13 mouse cellular contexts compared by ENCODE assay signal in the genomic region with DNA sequence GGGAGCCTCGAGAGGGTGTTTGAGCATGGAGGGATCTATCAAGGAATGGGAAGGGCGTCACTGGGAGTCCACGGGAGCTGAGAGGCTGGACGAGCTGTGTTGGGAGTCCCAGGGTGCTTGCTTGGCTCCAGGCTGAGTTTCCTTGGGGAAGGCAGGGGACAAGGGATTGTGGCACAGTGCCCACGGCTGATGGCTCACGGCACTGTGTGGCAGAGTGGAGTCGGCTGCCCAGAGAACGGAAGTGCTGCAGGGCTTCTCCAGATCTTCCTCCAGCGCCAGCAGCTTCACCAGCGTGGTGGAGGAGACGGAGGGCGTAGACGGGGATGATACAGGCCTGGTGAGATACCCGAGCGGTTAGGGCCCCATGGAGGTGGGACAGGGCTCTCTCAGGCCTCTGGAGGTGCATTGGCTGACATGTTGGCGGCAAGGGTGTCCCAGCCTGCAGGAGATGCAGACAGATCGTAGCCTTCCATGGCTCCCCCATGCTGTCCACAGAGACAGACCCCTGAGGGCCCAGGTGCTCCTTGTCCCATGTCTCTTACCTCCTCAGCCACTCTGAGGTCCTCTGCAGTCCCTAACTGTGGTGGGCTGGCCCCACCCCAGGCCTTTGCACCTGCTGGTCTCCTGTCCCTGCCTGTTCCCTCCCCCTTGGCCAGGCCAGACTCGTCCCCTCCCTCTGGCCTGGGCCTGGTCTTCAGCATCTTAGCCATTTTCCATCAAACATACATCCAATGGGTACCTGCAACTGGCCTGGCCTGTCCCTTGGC.
A peak's percentile ranks its signal among the peaks of the same experiment; 100 is the strongest.
DNase-seq lines count a peak whose midpoint lies in the region; ATAC-seq and TF ChIP-seq lines count a peak whose summit lies in the region.
"Had no signal": no experiment of that assay in that cellular context is flagged by ENCODE, and none has a peak within 500 bp of the region (broad histone marks: within the 10 kb centered on the region; RNA-seq: fewer than 3 reads in every experiment).

No protein-coding gene starts in this region.

- whole genome bisulfite sequencing in limb, embryonic 13.5 days, result 78% methylated on average over 18 of the region's 18 CpGs
- 79% methylated on average over 18 of the region's 18 CpGs for WGBS in lung, postnatal 0 days

- ATAC-seq in limb, embryonic 13.5 days (ENCODE audit: low FRiP score, low read depth), result 0 out of 2 replicates have a peak, but pooled peaks have one; percentile 12
- no peak for ATAC-seq in lung, postnatal 0 days
- ATAC-seq: inflammation-experienced regulatory T-cells, adult 6 months had no signal

- TF ChIP-seq EP300 in lung, postnatal 0 days (IDR thresholded peaks at IDR 0.05), result no peak

- no peak overlapping the region for H3K27ac ChIP-seq in testis, adult 2 months (ENCODE audit: control insufficient read depth, insufficient read depth, low read depth, low read length)
- H3K27ac ChIP-seq in limb, embryonic 13.5 days, result no peak overlapping the region
- no peak overlapping the region for H3K27ac ChIP-seq in lung, postnatal 0 days (ENCODE audit: low read length)
- H3K27ac ChIP-seq: embryonic facial prominence, embryonic 15.5 days; heart, adult 2 months had no signal

- peak; percentile 61 for DNase-seq in cerebellum, adult 11 months
- DNase-seq in cerebellum, postnatal 4 days (ENCODE audit: low spot score in 2 of 2), result no peak
- DNase-seq in testis, postnatal 10 days (ENCODE audit: low spot score), result no peak
- DNase-seq in kidney, postnatal 14 days, result no peak
- no peak for DNase-seq in lung, postnatal 0 days (ENCODE audit: low spot score)
- no peak for DNase-seq in gastrocnemius, postnatal 10 days
- DNase-seq: heart, adult 2 months; layer of hippocampus, postnatal 36 days; lung, postnatal 14 days had no signal

- peak overlapping the region; percentile 53 for H3K4me3 ChIP-seq in testis, adult 2 months (ENCODE audit: control insufficient read depth, low read depth, low read length)
- H3K4me3 ChIP-seq in limb, embryonic 13.5 days, result no peak overlapping the region
- H3K4me3 ChIP-seq in lung, postnatal 0 days (ENCODE audit: low read depth, low read length), result no peak overlapping the region
- H3K4me3 ChIP-seq: embryonic facial prominence, embryonic 15.5 days; heart, adult 2 months had no signal

- peak overlapping the region; percentile 50 for H3K4me2 ChIP-seq in limb, embryonic 13.5 days (replicated peaks)
- H3K4me2 ChIP-seq in lung, postnatal 0 days (replicated peaks; ENCODE audit: low read depth, low read length), result no peak overlapping the region

- H3K36me3 ChIP-seq in testis, adult 2 months (ENCODE audit: control insufficient read depth, insufficient read depth, low read length), result no peaks in the 10 kb centered on the region
- no peaks in the 10 kb centered on the region for H3K36me3 ChIP-seq in limb, embryonic 13.5 days
- H3K36me3 ChIP-seq in lung, postnatal 0 days (ENCODE audit: insufficient read depth, low read length), result no peaks in the 10 kb centered on the region
- H3K36me3 ChIP-seq: embryonic facial prominence, embryonic 15.5 days had no signal

- H3K9ac ChIP-seq in limb, embryonic 13.5 days, result no peak overlapping the region
- no peak overlapping the region for H3K9ac ChIP-seq in lung, postnatal 0 days (replicated peaks; ENCODE audit: low read depth)
- H3K9ac ChIP-seq: embryonic facial prominence, embryonic 15.5 days had no signal

- H3K4me1 ChIP-seq in testis, adult 2 months (ENCODE audit: control insufficient read depth, insufficient read depth, low read length), result peaks cover 17% of the 10 kb centered on the region
- peaks cover 33% of the 10 kb centered on the region for H3K4me1 ChIP-seq in limb, embryonic 13.5 days
- no peaks in the 10 kb centered on the region for H3K4me1 ChIP-seq in lung, postnatal 0 days (ENCODE audit: insufficient read depth, low read depth, low read length)

- no peak for TF ChIP-seq POLR2A in testis, adult 2 months (IDR thresholded peaks at IDR 0.05; ENCODE audit: control insufficient read depth, low read depth, low read length)

- no peaks in the 10 kb centered on the region for H3K27me3 ChIP-seq in testis, adult 2 months (ENCODE audit: control insufficient read depth, insufficient read depth, low read length)
- H3K27me3 ChIP-seq in limb, embryonic 13.5 days, result peaks cover 57% of the 10 kb centered on the region
- H3K27me3 ChIP-seq in lung, postnatal 0 days (replicated peaks; ENCODE audit: insufficient read depth, low read length), result peaks cover 14% of the 10 kb centered on the region

- no peak for TF ChIP-seq CTCF in testis, adult 2 months (IDR thresholded peaks at IDR 0.05; ENCODE audit: control insufficient read depth, insufficient read depth, insufficient replicate concordance, low read depth, low read length)
- TF ChIP-seq CTCF in lung, postnatal 0 days (IDR thresholded peaks at IDR 0.05), result no peak

- no peaks in the 10 kb centered on the region for H3K9me3 ChIP-seq in limb, embryonic 13.5 days
- no peaks in the 10 kb centered on the region for H3K9me3 ChIP-seq in lung, postnatal 0 days (ENCODE audit: low read length)
- H3K9me3 ChIP-seq: embryonic facial prominence, embryonic 15.5 days had no signal
